Mouse (Mus musculus): ENCODE measurements around the gene Rbm38. TPM values are rescaled to one million over a fixed set of nuclear protein-coding genes. Genes with fewer than 3 reads are reported as not detected.

The Rbm38 gene
- total and polyA plus RNA-seq, 3 experiments: 14.4 to 85.4 (median 19.4) TPM

DNA sequence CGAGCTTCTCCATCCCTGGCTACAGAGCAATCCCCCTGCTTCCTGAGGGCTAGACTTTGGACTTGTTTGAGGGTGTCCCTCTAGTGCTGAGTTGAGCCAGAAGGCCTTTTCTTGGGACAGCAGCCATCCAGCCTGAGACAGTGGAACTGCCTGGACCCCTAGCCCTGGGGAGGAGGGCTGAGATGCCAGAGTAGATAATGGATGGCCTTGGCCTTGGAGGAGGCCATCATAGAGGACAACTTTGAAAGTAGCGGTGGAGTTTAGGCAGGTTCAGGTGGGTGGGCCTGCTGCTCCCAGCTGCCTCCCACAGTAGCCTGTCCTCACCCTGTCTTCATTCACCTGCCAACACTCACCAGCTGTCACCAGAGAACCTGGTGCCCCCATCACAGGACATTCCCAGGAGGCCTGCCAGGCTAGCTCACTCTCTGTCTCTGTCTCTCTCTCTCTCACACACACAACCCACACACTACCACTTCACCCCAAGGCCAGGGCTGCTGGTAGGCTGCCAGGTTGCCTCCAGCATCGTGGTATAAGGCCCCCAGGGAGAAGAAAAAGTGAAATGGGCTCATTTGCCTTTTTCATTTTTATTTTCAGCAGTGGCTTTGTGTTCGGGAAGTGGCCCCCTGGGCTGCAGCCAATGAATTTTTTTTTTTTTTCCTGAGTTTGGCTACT lies 7.7 kb downstream of the Rbm38 start (continued):
- TF ChIP-seq POLR2AphosphoS2 (IDR thresholded peaks at IDR 0.05; ENCODE audit: low read depth, low read length): no peak
- 0 out of 2 replicates have a peak, but pooled peaks have one; percentile 28 for TF ChIP-seq CHD2 (IDR thresholded peaks at IDR 0.05; ENCODE audit: low read length)
- TF ChIP-seq USF2 (conservative IDR thresholded peaks at IDR 0.05; ENCODE audit: low read depth, low read length): no peak
- peak; percentile 62; the same call in 1 of the 2 replicates for TF ChIP-seq MYC (IDR thresholded peaks at IDR 0.05; ENCODE audit: low read depth, low read length)
- peak; percentile 66; the same call in 1 of the 2 replicates for TF ChIP-seq MAFK (IDR thresholded peaks at IDR 0.05; ENCODE audit: insufficient replicate concordance, low read length)
- no peak for TF ChIP-seq ZKSCAN1 (IDR thresholded peaks at IDR 0.05; ENCODE audit: borderline replicate concordance, low read depth, low read length)
- TF ChIP-seq NELFE (IDR thresholded peaks at IDR 0.05; ENCODE audit: low read depth, low read length): no peak
- TF ChIP-seq MAX (IDR thresholded peaks at IDR 0.05; ENCODE audit: low read length): no peak
- no peak for TF ChIP-seq RAD21 (IDR thresholded peaks at IDR 0.05; ENCODE audit: low read depth, low read length)
- peak; percentile 89 for TF ChIP-seq MAZ (IDR thresholded peaks at IDR 0.05; ENCODE audit: low read depth, low read length)
- peak; percentile 60; the same call in 1 of the 2 replicates for TF ChIP-seq SIN3A (IDR thresholded peaks at IDR 0.05; ENCODE audit: low read length)
- no peak for TF ChIP-seq HCFC1 (IDR thresholded peaks at IDR 0.05; ENCODE audit: low read depth, low read length)
- peak; percentile 90 for TF ChIP-seq MEF2A (IDR thresholded peaks at IDR 0.05; ENCODE audit: borderline replicate concordance, low read depth, low read length)

DNA sequence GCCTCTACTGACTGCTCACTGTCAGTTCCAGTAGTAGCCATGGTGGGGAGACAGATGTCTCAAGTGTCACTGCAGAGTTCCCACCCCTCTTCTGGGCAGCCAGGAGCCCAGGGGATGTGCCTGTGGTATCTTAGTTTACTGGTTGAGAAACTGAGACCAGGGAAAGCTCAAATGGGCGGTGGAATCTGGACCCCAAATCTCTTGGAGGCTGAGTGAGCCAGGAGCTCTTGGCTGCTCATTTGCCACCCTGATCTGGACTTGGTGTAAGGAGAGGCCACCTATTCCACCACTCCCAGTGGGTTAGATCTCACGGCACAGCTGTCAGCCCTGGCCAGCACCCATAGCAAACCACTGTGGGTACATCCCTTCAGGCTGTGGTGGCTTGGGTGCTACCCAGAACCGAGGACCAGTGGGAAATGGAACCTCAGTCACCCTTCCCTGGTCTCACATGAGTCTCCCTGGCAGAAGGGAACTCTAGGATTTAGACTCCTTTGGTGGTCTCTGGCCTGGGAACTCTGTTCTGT lies 8.3 kb downstream of the Rbm38 start:
- H3K27ac ChIP-seq (ENCODE audit: insufficient read depth, low read depth): no peak overlapping the region
- H3K4me3 ChIP-seq (replicated peaks in 1 of 3; ENCODE audit: low read depth in 2 of 3, low read length in 2 of 3, poor library complexity in 1 of 3): no peak overlapping the region
- H3K4me1 ChIP-seq (ENCODE audit: control insufficient read depth in 1 of 2, insufficient read depth in 2 of 2): peaks cover 46 to 77% of the 10 kb centered on the region in 2 experiments
- no peaks in the 10 kb centered on the region for H3K27me3 ChIP-seq (replicated peaks)
- in situ Hi-C loops (cut with MboI; ENCODE audit: low pct_ligation_motif_present, low pct_unique_long_range_greater_than_20kb, low sequenced_read_pairs): no loop called here
- peaks cover 13% of the 10 kb centered on the region for H3K79me2 ChIP-seq (replicated peaks; ENCODE audit: control insufficient read depth, extremely low read depth, insufficient read depth, poor library complexity, severe bottlenecking)
- dilution Hi-C loops (cut with MboI; ENCODE audit: extremely low pct_ligation_motif_present, extremely low pct_unique_long_range_greater_than_20kb, low sequenced_read_pairs): no loop called here
- TF ChIP-seq RAD21 (IDR thresholded peaks at IDR 0.05; ENCODE audit: low read depth, low read length) (peak; percentile 22), BHLHE40 (IDR thresholded peaks at IDR 0.05; ENCODE audit: low read depth, low read length) (no peak), CTCF (conservative IDR thresholded peaks at IDR 0.05 in 1 of 2, IDR thresholded peaks at IDR 0.05 in 1 of 2; ENCODE audit: low read depth in 2 of 2, low read length in 2 of 2) (peak in 1 of 2 experiments; percentile 38; a peak in 2 of 4 replicates), SMC3 (IDR thresholded peaks at IDR 0.05; ENCODE audit: low read depth, low read length) (peak; percentile 29), CHD1 (IDR thresholded peaks at IDR 0.05; ENCODE audit: low read depth, low read length) (no peak), MAFK (IDR thresholded peaks at IDR 0.05; ENCODE audit: insufficient replicate concordance, low read length) (no peak), IRF4 (IDR thresholded peaks at IDR 0.05; ENCODE audit: low read depth, low read length) (no peak), HCFC1 (IDR thresholded peaks at IDR 0.05; ENCODE audit: low read depth, low read length) (no peak), POLR2A (IDR thresholded peaks at IDR 0.05; ENCODE audit: low read depth, low read length) (no peak), USF2 (conservative IDR thresholded peaks at IDR 0.05; ENCODE audit: low read depth, low read length) (no peak)
- no peak overlapping the region for H3K9ac ChIP-seq (ENCODE audit: insufficient read depth, low read depth)
- H3K4me2 ChIP-seq (ENCODE audit: insufficient read depth, low read depth, poor library complexity, severe bottlenecking): no peak overlapping the region
- no peak for DNase-seq (ENCODE audit: extremely low read depth)
- H3K36me3 ChIP-seq (replicated peaks in 1 of 2; ENCODE audit: control insufficient read depth in 1 of 2, insufficient read depth in 1 of 2, low read length in 1 of 2): peaks cover 71 to 99% of the 10 kb centered on the region in 2 experiments
- no peaks in the 10 kb centered on the region for H3K9me3 ChIP-seq (replicated peaks; ENCODE audit: low read length)
